Comparison of ENCODE assay signal across 28 mouse cellular contexts in genomic region chr14:73750790-73751189, GRCm38 (mm10).
DNase-seq lines count a peak whose midpoint lies in the region; ATAC-seq and TF ChIP-seq lines count a peak whose summit lies in the region.
"Had no signal": no experiment of that assay in that cellular context is flagged by ENCODE, and none has a peak within 500 bp of the region (broad histone marks: within the 10 kb centered on the region; RNA-seq: fewer than 3 reads in every experiment).

No protein-coding gene starts in this region.

- DNase-seq in forebrain, postnatal 0 days, result peak; percentile 45
- peak; percentile 12 to 43 for DNase-seq in layer of hippocampus, postnatal 10 days (ENCODE audit: low spot score in 2 of 2)
- DNase-seq in layer of hippocampus, postnatal 36 days, result no peak
- peak; percentile 2 for DNase-seq in lung, postnatal 10 days
- DNase-seq in lung, adult 2 months, result no peak
- peak; percentile 43 for DNase-seq in brain, embryonic 14.5 days (ENCODE audit: low read depth)
- DNase-seq: adrenal gland, postnatal 25 days; cerebellum, adult 18-20 months; embryo, embryonic 11 days; gastrocnemius, postnatal 25 days; heart, adult 18-20 months; heart, postnatal 4 days; kidney, adult 9 months; kidney, postnatal 10 days; right cerebral cortex, postnatal 25 days had no signal

- WGBS in forebrain, postnatal 0 days, result 43% methylated on average over 6 of the region's 6 CpGs
- WGBS in forebrain, embryonic 15.5 days, result 56% methylated on average over 6 of the region's 6 CpGs
- 49% methylated on average over 6 of the region's 6 CpGs for WGBS in lung, adult 2 months
- WGBS in neural tube, embryonic 15.5 days, result 79% methylated on average over 6 of the region's 6 CpGs

- H3K4me3 ChIP-seq in forebrain, postnatal 0 days (ENCODE audit: low read depth, low read length), result no peak overlapping the region
- H3K4me3 ChIP-seq in forebrain, embryonic 15.5 days, result no peak overlapping the region
- H3K4me3 ChIP-seq in lung, adult 2 months (replicated peaks; ENCODE audit: extremely low read depth, low read depth, low read length), result no peak overlapping the region
- H3K4me3 ChIP-seq in neural tube, embryonic 15.5 days (replicated peaks), result no peak overlapping the region
- H3K4me3 ChIP-seq: embryonic facial prominence, embryonic 12.5 days; hindbrain, embryonic 15.5 days; left cerebral cortex, adult 2 months; limb, embryonic 13.5 days; neural tube, embryonic 13.5 days; stomach, embryonic 15.5 days had no signal

- no peaks in the 10 kb centered on the region for H3K4me1 ChIP-seq in forebrain, postnatal 0 days (ENCODE audit: insufficient read depth)
- H3K4me1 ChIP-seq in forebrain, embryonic 15.5 days, result no peaks in the 10 kb centered on the region
- no peaks in the 10 kb centered on the region for H3K4me1 ChIP-seq in lung, adult 2 months (ENCODE audit: control insufficient read depth, insufficient read depth, low read length)
- H3K4me1 ChIP-seq in neural tube, embryonic 15.5 days, result no peaks in the 10 kb centered on the region
- H3K4me1 ChIP-seq: embryonic facial prominence, embryonic 12.5 days; hindbrain, embryonic 15.5 days; limb, embryonic 13.5 days; neural tube, embryonic 13.5 days; stomach, embryonic 15.5 days had no signal

- TF ChIP-seq CTCF in forebrain, postnatal 0 days (IDR thresholded peaks at IDR 0.05; ENCODE audit: low read depth), result no peak
- TF ChIP-seq CTCF in lung, adult 2 months (IDR thresholded peaks at IDR 0.05; ENCODE audit: insufficient read depth, low read length), result no peak
- TF ChIP-seq CTCF in brain, embryonic 14.5 days (IDR thresholded peaks at IDR 0.05; ENCODE audit: borderline replicate concordance, extremely low read depth, insufficient read depth, insufficient read length), result no peak

- H3K9me3 ChIP-seq in forebrain, postnatal 0 days (ENCODE audit: low read length), result no peaks in the 10 kb centered on the region
- no peaks in the 10 kb centered on the region for H3K9me3 ChIP-seq in forebrain, embryonic 15.5 days
- no peaks in the 10 kb centered on the region for H3K9me3 ChIP-seq in neural tube, embryonic 15.5 days (replicated peaks)
- H3K9me3 ChIP-seq: embryonic facial prominence, embryonic 12.5 days; hindbrain, embryonic 15.5 days; limb, embryonic 13.5 days; neural tube, embryonic 13.5 days; stomach, embryonic 15.5 days had no signal

- no peaks in the 10 kb centered on the region for H3K36me3 ChIP-seq in forebrain, postnatal 0 days (ENCODE audit: insufficient read depth)
- H3K36me3 ChIP-seq in forebrain, embryonic 15.5 days, result no peaks in the 10 kb centered on the region
- H3K36me3 ChIP-seq in neural tube, embryonic 15.5 days, result no peaks in the 10 kb centered on the region
- H3K36me3 ChIP-seq: embryonic facial prominence, embryonic 12.5 days; hindbrain, embryonic 15.5 days; limb, embryonic 13.5 days; neural tube, embryonic 13.5 days; stomach, embryonic 15.5 days had no signal

- no peak for TF ChIP-seq POLR2A in lung, adult 2 months (IDR thresholded peaks at IDR 0.05; ENCODE audit: borderline replicate concordance, extremely low read depth, low read depth, low read length)
- TF ChIP-seq POLR2A in brain, embryonic 14.5 days (IDR thresholded peaks at IDR 0.05; ENCODE audit: borderline replicate concordance, extremely low read depth, insufficient read depth, insufficient read length, poor library complexity, severe bottlenecking), result no peak

- no peak overlapping the region for H3K27ac ChIP-seq in forebrain, postnatal 0 days (ENCODE audit: low read depth, low read length)
- no peak overlapping the region for H3K27ac ChIP-seq in forebrain, embryonic 15.5 days (replicated peaks)
- no peak overlapping the region for H3K27ac ChIP-seq in neural tube, embryonic 15.5 days (replicated peaks)
- H3K27ac ChIP-seq: embryonic facial prominence, embryonic 12.5 days; hindbrain, embryonic 15.5 days; left cerebral cortex, adult 2 months; limb, embryonic 13.5 days; neural tube, embryonic 13.5 days; stomach, embryonic 15.5 days had no signal

- no peaks in the 10 kb centered on the region for H3K27me3 ChIP-seq in forebrain, postnatal 0 days (ENCODE audit: insufficient read depth, low read length)
- no peaks in the 10 kb centered on the region for H3K27me3 ChIP-seq in forebrain, embryonic 15.5 days
- no peaks in the 10 kb centered on the region for H3K27me3 ChIP-seq in neural tube, embryonic 15.5 days (replicated peaks)
- H3K27me3 ChIP-seq: embryonic facial prominence, embryonic 12.5 days; hindbrain, embryonic 15.5 days; limb, embryonic 13.5 days; neural tube, embryonic 13.5 days; stomach, embryonic 15.5 days had no signal

- H3K4me2 ChIP-seq in forebrain, postnatal 0 days (ENCODE audit: low read depth), result no peak overlapping the region
- no peak overlapping the region for H3K4me2 ChIP-seq in forebrain, embryonic 15.5 days (replicated peaks)
- no peak overlapping the region for H3K4me2 ChIP-seq in neural tube, embryonic 15.5 days
- H3K4me2 ChIP-seq: embryonic facial prominence, embryonic 12.5 days; heart, embryonic 11.5 days; hindbrain, embryonic 15.5 days; limb, embryonic 13.5 days; liver, embryonic 11.5 days; midbrain, embryonic 11.5 days; neural tube, embryonic 13.5 days; stomach, embryonic 15.5 days had no signal

- no peak overlapping the region for H3K9ac ChIP-seq in forebrain, postnatal 0 days
- no peak overlapping the region for H3K9ac ChIP-seq in forebrain, embryonic 15.5 days (replicated peaks)
- H3K9ac ChIP-seq in neural tube, embryonic 15.5 days (replicated peaks), result no peak overlapping the region
- H3K9ac ChIP-seq: embryonic facial prominence, embryonic 12.5 days; hindbrain, embryonic 15.5 days; limb, embryonic 13.5 days; neural tube, embryonic 13.5 days; stomach, embryonic 15.5 days had no signal

- peak; percentile 53 for ATAC-seq in forebrain, postnatal 0 days
- no peak for ATAC-seq in forebrain, embryonic 15.5 days (replicated peaks)
- no peak for ATAC-seq in neural tube, embryonic 15.5 days (ENCODE audit: low FRiP score)
- ATAC-seq: CD4-positive, CD25-positive, alpha-beta regulatory T cell, adult 4 months; intestine, embryonic 16.5 days had no signal

Comparison
In these comparisons a context has a peak if more than half of its experiments do, and no peak if none do; other contexts are left out.
1. DNase-seq: peak in forebrain, postnatal 0 days (single experiment), layer of hippocampus, postnatal 10 days (2 of 2), lung, postnatal 10 days (single experiment) and brain, embryonic 14.5 days (single experiment); none in layer of hippocampus, postnatal 36 days (0 of 2) and lung, adult 2 months (single experiment).